Mouse (Mus musculus) bone marrow macrophage, adult 2 months (primary cell): ENCODE data around the gene Igfbp7.

Source experiments
- CTCF ChIP-seq: IDR thresholded peaks from 2 replicates; pipeline ENCODE4 v1.5.1; 2012; ENCODE audit warnings: low read depth, mild to moderate bottlenecking, low read length, moderate library complexity
- POLR2A ChIP-seq: IDR thresholded peaks from 2 replicates; pipeline ENCODE4 v1.6.1; 2012; ENCODE audit warnings: mild to moderate bottlenecking, low read depth, low read length, borderline replicate concordance

DNA sequence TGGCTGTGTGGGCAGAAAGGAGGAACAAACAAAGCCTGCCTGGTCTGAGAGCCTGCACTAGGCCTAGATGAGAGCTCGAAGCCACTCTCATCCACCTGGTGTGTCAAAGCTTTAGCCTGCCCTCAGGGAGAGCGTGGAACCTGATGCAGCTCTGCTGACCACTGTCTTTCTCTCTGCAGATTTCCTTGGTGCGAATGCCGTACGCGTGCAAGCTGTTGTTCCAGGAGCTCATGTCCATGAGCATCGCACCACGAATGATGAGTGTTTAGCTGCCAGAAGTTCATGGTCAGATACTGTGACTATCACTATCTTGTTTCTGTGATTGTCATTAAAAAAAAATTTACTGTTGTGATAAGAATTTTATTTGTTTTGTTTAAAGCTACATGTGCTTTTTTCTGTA, 58.9 kb downstream of the Igfbp7 start:
- TF ChIP-seq CTCF (no peak), POLR2A (no peak)
